Mouse (Mus musculus) bone marrow, adult 2 months (tissue): ENCODE results near the gene Dync1i1. TPM values are rescaled to one million over a fixed set of nuclear protein-coding genes. Genes with fewer than 3 reads are reported as not detected.
"Not testable (repeated sequence)": the region's sequence is repeated elsewhere in the genome, so short reads cannot be mapped to it uniquely, and the experiment has no call there.

Experiments used
- H3K27ac ChIP-seq: fragments of 200-500 bp; 2 replicates; pipeline ENCODE4 v1.5.1; 2012; ENCODE audit warnings: low read depth, mild to moderate bottlenecking, control low read depth, inconsistent platforms, low read length; ENCODE audit not compliant: control insufficient read depth, poor library complexity, insufficient read depth
- H3K4me1 ChIP-seq: fragments of 200-500 bp; 2 replicates; pipeline ENCODE4 v1.6.1; 2011; ENCODE audit warnings: low read length; ENCODE audit not compliant: control insufficient read depth, insufficient read depth
- H3K4me3 ChIP-seq: fragments of 200-500 bp; replicated peaks from 2 replicates; pipeline ENCODE3; 2011; ENCODE audit warnings: mild to moderate bottlenecking, low read depth, low read length, control low read depth; ENCODE audit not compliant: control insufficient read depth
- CTCF ChIP-seq: fragments of 200-500 bp; IDR thresholded peaks from 2 replicates; pipeline ENCODE4 v1.5.1; 2011; ENCODE audit warnings: low read length, control low read depth; ENCODE audit not compliant: control insufficient read depth, insufficient read depth
- POLR2A ChIP-seq: fragments of 200-500 bp; IDR thresholded peaks from 2 replicates; pipeline ENCODE4 v1.6.1; 2011; ENCODE audit warnings: low read depth, mild to moderate bottlenecking, control low read depth, low read length, borderline replicate concordance; ENCODE audit not compliant: control insufficient read depth
- WGBS: fragments of 180-500 bp; shearing (Covaris S2); methylation state at CpG from one replicate; pipeline ENCODE4 v1.1.7; 2018; 5-methylcytosine and 5-hydroxymethylcytosine counted together
- polyA plus RNA-seq: library from polyadenylated mRNA; stranded (reverse); fragments of >200 nt; gene quantifications from 2 replicates; pipeline ENCODE4 v1.2.4, GENCODE M21; 2011; ENCODE audit warnings: low replicate concordance; ENCODE audit not compliant: missing spikeins, insufficient read depth, insufficient read length

The Dync1i1 gene
- polyA plus RNA-seq, result not detected in 2 replicates

DNA sequence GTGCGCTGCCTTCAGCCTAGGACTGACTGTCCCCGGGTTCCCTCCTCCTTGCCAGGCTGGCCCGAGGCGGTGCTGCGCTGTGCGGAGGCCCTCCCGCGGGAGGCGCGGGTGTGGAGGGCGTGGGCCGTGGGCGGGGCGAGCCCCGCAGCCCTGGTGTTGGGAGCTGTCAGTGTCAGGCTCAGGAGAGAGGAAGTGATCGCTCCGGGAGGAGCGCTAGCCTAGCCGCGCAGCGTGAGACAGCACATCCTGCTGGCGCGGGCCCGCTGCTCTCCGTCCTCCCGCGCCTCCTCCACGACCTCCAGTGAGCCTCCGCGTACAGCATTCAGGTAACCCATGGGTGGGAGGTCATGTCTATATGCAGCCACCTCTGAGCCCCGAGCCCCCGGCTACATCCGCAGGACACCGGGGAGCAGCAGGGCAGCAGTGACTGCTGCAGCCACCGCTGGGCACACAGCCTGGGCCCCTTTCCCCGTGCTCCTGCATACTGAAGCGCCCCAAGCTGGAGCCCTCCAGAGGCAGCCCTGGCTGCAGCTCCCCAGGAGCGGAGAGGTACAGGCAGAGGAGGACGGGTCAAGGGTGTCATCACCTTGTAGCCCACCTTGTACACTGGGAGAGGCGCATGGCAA is at the start of gene Dync1i1:
Gene Dync1i1 (plus strand): TSS at position 29 of the 626 bp plus-strand sequence.
- WGBS, result 3% methylated on average over 40 of the region's 40 CpGs
- Histone ChIP-seq H3K4me3 (no peak within 1 kb of the TSS), H3K27ac (no peak within 1 kb of the TSS), H3K4me1 (no peaks in the 10 kb centered on the region)
- no peak for TF ChIP-seq CTCF

DNA sequence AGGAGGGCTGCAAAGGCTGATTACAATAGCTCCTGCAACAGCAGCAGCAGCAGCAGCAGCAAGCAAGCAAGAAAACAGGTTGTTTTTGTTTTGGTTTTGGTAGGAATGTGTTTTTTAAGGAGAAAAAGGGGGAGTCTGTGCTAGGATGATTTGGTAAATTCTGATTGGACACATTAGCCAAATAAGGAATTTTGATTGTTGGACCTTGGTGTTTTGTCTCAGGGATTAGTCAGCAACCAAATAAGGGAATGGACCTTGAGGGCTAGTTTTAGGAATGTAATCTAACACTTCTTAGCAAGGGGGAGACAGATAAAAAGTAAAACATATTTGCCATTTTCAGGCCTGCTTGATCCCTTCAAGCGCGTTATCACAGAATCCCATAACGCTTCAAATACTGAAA is 45.7 kb upstream of the Dync1i1 start:
- no peak for TF ChIP-seq CTCF
- TF ChIP-seq POLR2A, result no peak
- Histone ChIP-seq H3K4me3 (no peak overlapping the region), H3K4me1 (no peaks in the 10 kb centered on the region), H3K27ac (no peak overlapping the region)
- 88% methylated on average over 3 of the region's 3 CpGs for WGBS

DNA sequence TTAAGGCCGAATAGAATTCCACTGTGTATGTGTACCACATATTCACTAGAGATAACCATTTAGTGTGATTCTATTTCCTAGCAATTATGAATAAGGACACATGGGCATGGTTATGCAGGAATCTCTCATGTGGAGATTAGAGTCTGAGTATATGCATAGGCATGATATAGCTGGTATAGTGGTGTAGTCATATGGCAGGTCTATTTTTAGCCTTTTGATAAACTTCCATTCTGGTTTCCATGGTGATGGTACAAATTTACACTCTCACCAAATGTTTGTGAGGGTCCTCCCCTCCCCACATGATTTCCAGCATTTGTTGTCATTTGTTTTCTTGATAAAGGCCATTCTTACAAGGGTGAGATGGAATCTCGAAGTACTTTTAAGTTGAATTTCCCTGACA is 23.6 kb upstream of the Dync1i1 start:
- no peaks in the 10 kb centered on the region for H3K4me1 ChIP-seq
- WGBS, result 77% methylated on average over 2 of the region's 2 CpGs
- TF ChIP-seq POLR2A, result no peak
- no peak for TF ChIP-seq CTCF

DNA sequence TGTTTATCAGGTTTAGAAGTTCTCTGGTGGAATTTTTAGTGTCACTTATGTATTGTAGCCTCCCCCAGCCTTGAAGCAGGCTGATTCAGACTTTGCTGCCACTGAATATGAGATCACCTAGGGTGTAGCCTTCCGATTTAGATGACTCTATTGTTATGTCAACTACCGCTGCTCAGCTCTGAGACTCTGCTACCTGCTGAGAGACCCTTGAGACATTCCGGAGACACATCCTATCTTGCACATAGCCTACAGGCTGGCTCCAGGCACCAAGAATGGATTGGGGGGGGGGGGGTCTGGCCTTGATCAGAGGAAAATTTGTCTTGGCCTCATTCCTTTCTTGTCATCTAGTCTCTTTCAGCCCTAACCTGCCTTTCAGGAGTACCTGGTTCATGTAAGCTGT is 17.5 kb upstream of the Dync1i1 start:
- H3K27ac ChIP-seq, H3K4me1 ChIP-seq, H3K4me3 ChIP-seq: not testable (repeated sequence)
- WGBS, result 82% methylated on average over 3 of the region's 3 CpGs

More for the DNA sequence above, 23.6 kb upstream of the Dync1i1 start:
- H3K4me3 ChIP-seq, result no peak overlapping the region
- no peak overlapping the region for H3K27ac ChIP-seq

DNA sequence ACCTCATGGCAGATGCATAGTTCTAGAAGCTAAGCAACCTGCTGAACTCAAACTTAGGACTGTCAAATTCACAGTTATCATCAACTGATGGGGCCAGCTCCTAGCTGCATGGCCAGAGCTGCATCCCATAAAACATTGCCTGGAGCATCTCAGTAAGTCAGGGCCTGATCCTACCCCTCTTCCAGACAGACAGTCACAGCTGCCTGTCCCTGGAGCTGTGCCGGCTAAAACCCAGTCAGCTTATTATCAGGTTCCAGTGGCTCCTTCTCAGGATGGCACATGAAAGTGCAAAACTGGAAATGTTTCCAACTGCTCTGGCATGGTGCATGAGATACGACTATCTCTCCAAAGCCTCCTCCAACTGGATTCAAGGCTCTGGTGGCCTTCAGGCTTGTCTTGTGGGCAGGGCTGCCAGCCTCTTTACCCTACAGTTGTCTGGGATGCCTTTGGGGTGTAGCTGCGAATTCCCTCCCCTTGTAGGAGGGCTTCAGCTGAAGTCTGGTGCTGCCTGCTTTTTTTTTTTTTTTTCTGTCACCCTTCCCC is 15.3 kb upstream of the Dync1i1 start:
- TF ChIP-seq CTCF, result no peak
- TF ChIP-seq POLR2A, result no peak
- 65% methylated on average over 3 of the region's 3 CpGs for WGBS
- no peak overlapping the region for H3K27ac ChIP-seq
- H3K4me1 ChIP-seq, result no peaks in the 10 kb centered on the region
- H3K4me3 ChIP-seq, result no peak overlapping the region

DNA sequence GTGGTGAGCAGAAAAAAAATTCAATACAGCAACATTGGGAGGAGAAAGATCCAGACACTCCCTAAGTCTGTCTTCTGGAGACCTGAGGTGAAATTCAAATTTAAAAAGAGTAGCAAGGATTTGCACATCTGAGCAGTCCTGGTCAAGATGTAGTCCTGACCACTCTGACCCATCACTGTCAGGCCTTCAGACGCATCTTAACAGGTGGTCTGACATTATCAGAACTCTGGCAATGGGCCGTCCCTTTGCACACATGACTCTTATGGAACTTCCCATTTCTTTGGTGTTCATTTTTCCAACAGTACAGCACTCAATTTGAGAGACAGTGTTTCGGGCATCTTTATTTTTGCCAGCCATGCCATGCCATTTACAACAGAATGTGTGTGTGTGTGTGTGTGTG is 12.8 kb upstream of the Dync1i1 start:
- WGBS, result 78% methylated on average over 3 of the region's 3 CpGs
- H3K27ac ChIP-seq, result no peak overlapping the region
- no peaks in the 10 kb centered on the region for H3K4me1 ChIP-seq
- TF ChIP-seq POLR2A (no peak), CTCF (no peak)
- no peak overlapping the region for H3K4me3 ChIP-seq

DNA sequence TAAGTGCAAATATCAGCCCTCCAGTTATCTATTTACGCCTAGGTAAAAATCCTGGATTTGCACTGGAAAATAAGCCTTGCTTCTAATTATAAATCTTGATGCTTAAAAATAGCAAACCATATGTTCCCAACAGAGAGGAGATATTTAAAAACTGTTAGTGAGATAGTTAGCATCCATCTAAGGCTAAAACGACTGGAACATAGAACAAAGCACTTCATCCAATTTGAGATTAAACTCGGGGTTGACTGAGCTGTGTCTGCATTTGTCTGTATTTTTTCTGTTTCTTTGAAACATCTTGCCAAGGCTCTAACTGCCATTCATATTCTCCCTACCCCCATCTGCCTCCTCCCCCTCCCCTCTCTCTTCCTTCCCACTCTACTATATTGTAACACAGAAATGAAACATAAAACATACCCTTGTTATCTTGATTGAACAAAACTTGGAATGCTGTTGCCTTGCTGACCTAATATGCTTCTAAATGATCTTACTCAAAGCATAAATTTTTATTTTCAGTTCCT is 10.3 kb upstream of the Dync1i1 start:
- H3K27ac ChIP-seq, result no peak overlapping the region
- TF ChIP-seq CTCF, result no peak
- no peak for TF ChIP-seq POLR2A
- 61% methylated on average over 3 of the region's 3 CpGs for WGBS
- H3K4me3 ChIP-seq, result no peak overlapping the region
- H3K4me1 ChIP-seq, result no peaks in the 10 kb centered on the region

DNA sequence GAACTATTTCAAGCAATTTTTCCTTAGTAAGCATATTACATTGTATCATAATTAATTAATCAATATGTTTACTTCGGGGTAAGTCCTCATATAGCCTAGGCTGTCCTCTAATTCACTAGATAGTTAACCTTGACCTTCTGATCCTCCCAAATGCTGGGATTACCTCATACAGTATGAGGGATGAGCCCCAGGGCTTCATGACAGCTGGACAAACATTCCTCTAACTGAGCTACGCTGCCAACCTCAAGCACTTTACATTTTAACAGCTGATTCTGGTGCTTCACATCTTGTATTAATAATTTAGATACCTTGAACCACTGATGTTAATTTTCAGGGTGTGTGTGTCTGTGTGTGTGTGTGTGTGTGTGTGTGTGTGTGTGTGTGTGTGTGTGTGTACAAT is 6.5 kb upstream of the Dync1i1 start:
- Histone ChIP-seq H3K4me1 (no peaks in the 10 kb centered on the region), H3K27ac (no peak overlapping the region), H3K4me3 (no peak overlapping the region)
- 73% methylated on average over 2 of the region's 2 CpGs for WGBS
- TF ChIP-seq CTCF, result no peak
- TF ChIP-seq POLR2A, result no peak

DNA sequence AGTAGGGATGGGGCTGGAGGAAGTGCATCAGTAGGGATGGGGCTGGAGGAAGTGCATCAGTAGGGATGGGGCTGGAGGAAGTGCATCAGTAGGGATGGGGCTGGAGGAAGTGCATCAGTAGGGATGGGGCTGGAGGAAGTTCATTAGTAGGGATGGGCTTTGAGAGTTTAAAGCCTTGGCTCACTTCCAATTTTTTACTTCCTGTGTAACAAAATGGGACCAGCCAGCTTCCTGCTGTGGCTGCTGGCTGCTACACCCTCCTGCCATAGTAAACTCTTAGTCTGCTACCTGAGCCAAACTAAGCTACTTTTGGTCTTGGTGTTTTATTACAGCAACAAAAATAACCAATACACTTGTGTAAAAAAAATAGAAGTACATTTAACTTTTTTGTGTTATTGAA is 4.7 kb upstream of the Dync1i1 start:
- not testable (repeated sequence) for H3K27ac ChIP-seq, H3K4me1 ChIP-seq

More for the DNA sequence above, 4.7 kb upstream of the Dync1i1 start:
- H3K4me3 ChIP-seq, result not testable (repeated sequence)
